Mouse (Mus musculus) c-Kit-positive CD71-positive TER-119-positive erythroid progenitor cells, embryonic 14.5 days (primary cell): ENCODE data around the gene Mycbp2.

Source experiments
- DNase-seq: peaks from one replicate; pipeline ENCODE4 v3.0.0-alpha.2; 2013; ENCODE audit warnings: low spot score

Mycbp2 gene

GRCm38 (mm10) chr14:103102246-103102645 is 244.4 kb downstream of the Mycbp2 start:
- no peak for DNase-seq

- no peak for DNase-seq
Measured at GRCm38 (mm10) chr14:103101171-103101570, 245.4 kb downstream of the Mycbp2 start.

GRCm38 (mm10) chr14:103100296-103100695 is 246.3 kb downstream of the Mycbp2 start:
- no peak for DNase-seq

- DNase-seq, result peak; percentile 76
Measured at GRCm38 (mm10) chr14:103099238-103099933, 247.2 kb downstream of the Mycbp2 start, which contains the start of gene Fbxl3. Gene Fbxl3, minus strand, starts transcription at chr14:103099566.

- DNase-seq, result peak; percentile 76
Measured at GRCm38 (mm10) chr14:103098587-103099235, 247.9 kb downstream of the Mycbp2 start.

GRCm38 (mm10) chr14:103098213-103098586 is 248.4 kb downstream of the Mycbp2 start:
- DNase-seq, result no peak

- no peak for DNase-seq
Measured at GRCm38 (mm10) chr14:103096621-103097020, 250.0 kb downstream of the Mycbp2 start.

- DNase-seq, result no peak
Measured at GRCm38 (mm10) chr14:103095826-103096225, 250.8 kb downstream of the Mycbp2 start.

- DNase-seq, result no peak
Measured at GRCm38 (mm10) chr14:103095036-103095435, 251.6 kb downstream of the Mycbp2 start.

- DNase-seq, result no peak
Measured at GRCm38 (mm10) chr14:103093670-103094069, 252.9 kb downstream of the Mycbp2 start.

- no peak for DNase-seq
Measured at GRCm38 (mm10) chr14:103093236-103093635, 253.4 kb downstream of the Mycbp2 start.

GRCm38 (mm10) chr14:103088624-103089023 is 258.0 kb downstream of the Mycbp2 start:
- DNase-seq, result peak; percentile 74

GRCm38 (mm10) chr14:103087846-103088245 is 258.8 kb downstream of the Mycbp2 start:
- DNase-seq, result no peak

- DNase-seq, result peak; percentile 81
Measured at GRCm38 (mm10) chr14:103086671-103087324, 259.8 kb downstream of the Mycbp2 start.

GRCm38 (mm10) chr14:103085840-103086533 is 260.6 kb downstream of the Mycbp2 start:
- DNase-seq, result no peak

- no peak for DNase-seq
Measured at GRCm38 (mm10) chr14:103079209-103079977, 267.2 kb downstream of the Mycbp2 start.

- no peak for DNase-seq
Measured at GRCm38 (mm10) chr14:103078006-103078912, 268.4 kb downstream of the Mycbp2 start.

GRCm38 (mm10) chr14:103077272-103078005 is 269.2 kb downstream of the Mycbp2 start:
- DNase-seq, result no peak

GRCm38 (mm10) chr14:103075166-103075565 is 271.4 kb downstream of the Mycbp2 start:
- no peak for DNase-seq

GRCm38 (mm10) chr14:103073825-103074224 is 272.8 kb downstream of the Mycbp2 start:
- DNase-seq, result no peak
